Mouse (Mus musculus): ENCODE measurements around the gene Tlx3.

The Tlx3 gene

DNA sequence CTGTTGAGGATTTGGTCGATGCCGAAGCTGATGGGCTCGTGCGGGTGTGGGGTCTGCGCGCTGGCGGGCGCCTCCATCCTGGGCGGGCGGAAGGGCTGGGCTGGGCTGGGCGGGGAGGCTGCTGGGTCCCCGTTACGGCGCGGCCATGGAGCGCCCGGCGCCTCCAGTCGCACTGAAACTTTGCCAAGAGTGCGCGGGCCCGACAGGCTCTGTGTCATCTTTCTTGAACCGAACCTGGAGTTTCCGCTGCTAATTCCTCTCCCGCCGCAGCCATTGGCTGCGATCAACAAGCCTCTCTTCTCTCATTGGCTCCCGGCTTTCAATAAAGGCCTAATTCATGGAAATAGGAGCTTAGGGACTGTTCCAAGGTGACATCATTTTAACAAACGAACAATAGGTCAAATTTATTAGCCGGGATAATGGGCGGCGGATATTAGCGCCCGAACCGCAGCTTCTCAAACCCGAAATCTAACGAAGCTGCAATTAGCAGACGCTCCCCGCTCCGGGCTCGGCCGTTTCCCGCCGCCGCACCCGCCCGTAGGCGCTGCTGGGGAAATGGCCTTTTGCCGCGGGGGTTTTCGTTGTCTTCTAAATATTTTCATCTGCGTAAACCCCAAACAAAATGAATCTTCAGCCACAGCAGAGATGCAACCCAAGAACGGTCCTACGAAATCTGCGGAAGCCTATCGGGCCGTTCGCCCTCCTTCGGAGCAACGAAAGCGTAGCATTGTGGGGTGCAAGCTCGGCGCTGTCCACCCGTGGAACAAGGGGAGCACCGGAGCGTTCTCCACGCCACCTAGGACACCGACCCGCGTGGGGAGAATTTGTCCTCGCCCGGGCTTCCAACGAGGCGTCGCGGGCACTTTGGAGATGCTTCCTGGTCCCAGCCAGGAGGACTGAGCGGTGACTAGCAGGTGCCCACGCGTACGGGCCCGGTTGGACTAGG, at the start of gene Tlx3:
Gene Tlx3, minus strand, starts transcription at position 207 of the 946 bp plus-strand sequence.
- in situ Hi-C loops (cut with MboI; ENCODE audit: low sequenced_read_pairs) = no loop called here

GRCm38 (mm10) chr11:33240295-33240694, 36.9 kb upstream of the Tlx3 start:
- in situ Hi-C loops (cut with MboI; ENCODE audit: low sequenced_read_pairs) = no loop called here

DNA sequence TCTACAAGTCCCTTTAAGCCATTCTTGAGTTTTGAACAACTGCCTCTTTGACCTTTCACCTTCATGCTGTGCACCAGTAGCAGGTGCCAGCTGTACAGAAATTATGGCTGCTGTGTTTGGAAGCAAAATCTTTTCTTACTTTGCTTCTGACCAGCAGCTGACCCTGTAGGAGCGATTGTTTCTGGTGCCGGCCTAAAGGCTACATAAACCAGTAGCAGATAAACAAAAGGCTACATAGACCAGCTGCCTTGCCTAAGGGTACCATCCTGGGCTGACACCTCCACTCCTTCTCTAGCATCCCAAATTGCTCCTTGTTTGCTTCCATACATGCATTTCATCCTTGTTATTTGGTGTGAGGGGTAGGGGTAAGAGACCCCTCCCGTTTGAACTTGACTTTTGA, 30.7 kb upstream of the Tlx3 start:
- in situ Hi-C loops (cut with MboI; ENCODE audit: low sequenced_read_pairs) = no loop called here

DNA sequence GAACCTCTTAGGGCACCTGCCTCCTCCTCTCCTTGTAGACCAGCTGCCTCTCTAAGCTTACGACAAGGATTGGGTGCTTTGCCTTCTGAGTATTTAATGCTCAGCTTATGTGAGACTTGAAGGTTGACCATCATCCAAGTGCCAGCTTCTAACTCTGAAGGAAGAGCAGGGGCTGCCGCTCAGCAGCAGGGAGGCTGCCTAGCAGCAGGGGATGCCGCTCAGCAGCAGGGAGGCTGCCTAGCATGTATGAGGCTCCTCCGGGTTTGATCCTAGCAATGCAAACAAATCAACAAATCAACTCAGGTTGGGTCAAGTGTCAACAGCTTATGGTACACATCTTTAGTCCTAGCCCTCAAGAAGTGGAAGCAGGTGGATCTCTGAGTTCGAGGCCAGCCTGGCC, 28.7 kb upstream of the Tlx3 start:
- in situ Hi-C loops (cut with MboI; ENCODE audit: low sequenced_read_pairs) = no loop called here

DNA sequence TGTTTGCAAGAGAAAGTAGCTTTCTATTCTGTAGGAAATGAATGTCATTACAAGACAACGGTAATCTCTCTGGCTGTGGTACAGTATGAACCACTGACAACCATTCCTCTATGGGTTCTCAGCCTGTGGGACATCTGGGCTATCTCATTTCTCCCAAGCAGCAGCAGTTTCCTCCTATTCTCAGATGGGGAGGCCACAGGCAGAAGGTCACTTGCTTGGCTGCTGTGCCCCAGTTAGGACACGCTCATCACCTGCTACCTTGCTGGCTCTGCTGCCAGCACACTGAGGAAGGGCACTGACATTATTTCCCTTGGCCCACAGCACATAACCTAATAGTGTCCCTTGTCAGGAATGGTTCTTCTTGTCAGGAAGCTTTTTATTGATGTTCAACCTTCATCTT, 24.8 kb upstream of the Tlx3 start:
- in situ Hi-C loops (cut with MboI; ENCODE audit: low sequenced_read_pairs) = no loop called here

GRCm38 (mm10) chr11:33226516-33226915, 23.1 kb upstream of the Tlx3 start:
- in situ Hi-C loops (cut with MboI; ENCODE audit: low sequenced_read_pairs) = no loop called here

GRCm38 (mm10) chr11:33221566-33222365, 18.4 kb upstream of the Tlx3 start:
- in situ Hi-C loops (cut with MboI; ENCODE audit: low sequenced_read_pairs) = no loop called here

- in situ Hi-C loops (cut with MboI; ENCODE audit: low sequenced_read_pairs) = no loop called here
These were observed 17.4 kb upstream of the Tlx3 start for GRCm38 (mm10) chr11:33220763-33221162.

GRCm38 (mm10) chr11:33217384-33218079, 14.1 kb upstream of the Tlx3 start:
- in situ Hi-C loops (cut with MboI; ENCODE audit: low sequenced_read_pairs) = no loop called here

- in situ Hi-C loops (cut with MboI; ENCODE audit: low sequenced_read_pairs) = no loop called here
These were observed 4.0 kb upstream of the Tlx3 start for GRCm38 (mm10) chr11:33207411-33207810.

- in situ Hi-C loops (cut with MboI; ENCODE audit: low sequenced_read_pairs) = no loop called here
These were observed 1.6 kb upstream of the Tlx3 start for GRCm38 (mm10) chr11:33204966-33205365.

GRCm38 (mm10) chr11:33204329-33204705, 928 bp upstream of the Tlx3 start:
- in situ Hi-C loops (cut with MboI; ENCODE audit: low sequenced_read_pairs) = no loop called here

DNA sequence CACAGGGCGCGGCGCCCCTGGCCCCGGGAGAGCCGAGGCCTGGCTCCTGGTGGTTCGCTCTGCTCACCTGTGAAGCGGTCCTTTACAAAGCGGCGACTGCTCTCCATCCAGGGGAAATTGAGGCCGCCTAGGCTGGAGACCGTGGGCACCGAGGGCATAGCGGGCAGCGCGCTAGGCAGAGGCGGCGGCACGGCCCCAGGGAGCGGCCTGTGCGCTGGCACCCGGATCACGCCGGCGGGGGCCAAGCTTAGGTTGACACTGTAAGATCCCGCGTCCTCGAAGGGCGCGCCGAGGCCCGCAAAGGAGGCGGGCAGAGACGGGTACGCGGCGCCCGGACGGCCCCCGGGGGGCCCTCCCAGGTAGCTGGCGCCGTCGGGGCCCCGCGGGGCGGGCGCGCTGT, 417 bp downstream of the Tlx3 start:
- in situ Hi-C loops (cut with MboI; ENCODE audit: low sequenced_read_pairs) = no loop called here

GRCm38 (mm10) chr11:33202296-33202695, 1.1 kb downstream of the Tlx3 start:
- in situ Hi-C loops (cut with MboI; ENCODE audit: low sequenced_read_pairs) = no loop called here

DNA sequence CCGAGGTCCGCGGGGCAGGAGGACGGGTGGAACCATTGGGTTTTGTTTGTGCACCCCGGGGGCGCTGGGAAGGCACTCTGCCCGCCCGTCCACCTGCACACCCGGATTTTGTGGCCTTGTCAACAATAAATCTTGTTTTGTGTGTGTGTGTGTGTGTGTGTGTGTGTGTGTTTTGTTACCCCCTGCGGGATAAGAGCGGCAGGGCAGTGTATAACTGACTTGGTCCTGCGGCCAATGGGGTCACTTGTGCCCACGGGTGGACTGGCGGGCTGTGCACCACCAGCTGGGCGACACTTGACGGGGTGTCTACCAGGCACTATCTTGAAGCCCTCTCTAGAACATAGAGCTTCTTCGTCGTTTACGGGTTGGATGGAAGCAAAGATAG, 1.8 kb downstream of the Tlx3 start:
- in situ Hi-C loops (cut with MboI; ENCODE audit: low sequenced_read_pairs) = no loop called here

DNA sequence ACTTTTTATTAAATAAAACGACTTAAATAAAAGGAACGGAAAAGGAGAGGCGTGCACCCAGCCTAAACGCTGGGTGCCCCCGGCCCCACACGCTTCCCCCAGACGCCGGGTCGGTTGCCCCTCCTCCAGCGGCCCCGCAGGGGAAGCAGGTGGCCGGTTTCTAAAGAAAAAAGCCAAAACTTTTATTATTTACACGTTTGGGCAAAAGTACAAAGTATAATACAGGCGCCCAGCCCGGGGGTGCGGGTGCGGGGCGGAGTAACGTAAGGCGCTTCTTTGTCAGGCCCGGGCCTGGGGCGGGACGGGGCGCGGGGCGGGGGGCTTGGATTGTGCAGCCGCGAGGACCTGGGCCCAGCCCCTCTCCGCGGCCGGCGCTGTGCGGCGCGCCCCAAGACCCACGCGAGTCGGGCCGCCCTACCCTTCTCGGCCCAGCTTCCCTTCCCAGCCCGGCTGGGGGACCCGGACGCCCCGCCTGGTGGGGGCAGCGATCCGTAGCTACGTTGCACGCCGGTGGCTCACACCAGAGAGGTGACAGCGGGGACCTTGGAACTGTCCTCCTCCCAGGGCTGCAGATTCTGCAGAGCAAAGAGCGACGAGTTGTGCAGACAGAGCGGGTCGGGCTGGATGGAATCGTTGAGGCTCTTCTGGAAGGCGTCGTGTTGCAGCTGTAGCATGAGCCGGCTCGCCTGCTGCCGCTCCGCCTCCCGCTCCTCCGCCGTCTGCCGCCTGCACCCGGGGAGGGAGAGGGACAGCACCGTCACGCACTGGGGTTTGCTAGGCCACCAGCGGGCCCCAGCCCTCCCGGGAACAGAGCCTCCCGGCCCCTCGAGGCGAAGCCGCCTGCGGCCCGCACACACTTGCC, 2.4 kb downstream of the Tlx3 start:
- in situ Hi-C loops (cut with MboI; ENCODE audit: low sequenced_read_pairs) = no loop called here

GRCm38 (mm10) chr11:33199906-33200763, 3.3 kb downstream of the Tlx3 start:
- in situ Hi-C loops (cut with MboI; ENCODE audit: low sequenced_read_pairs) = no loop called here

GRCm38 (mm10) chr11:33199117-33199514, 4.3 kb downstream of the Tlx3 start:
- in situ Hi-C loops (cut with MboI; ENCODE audit: low sequenced_read_pairs) = no loop called here

DNA sequence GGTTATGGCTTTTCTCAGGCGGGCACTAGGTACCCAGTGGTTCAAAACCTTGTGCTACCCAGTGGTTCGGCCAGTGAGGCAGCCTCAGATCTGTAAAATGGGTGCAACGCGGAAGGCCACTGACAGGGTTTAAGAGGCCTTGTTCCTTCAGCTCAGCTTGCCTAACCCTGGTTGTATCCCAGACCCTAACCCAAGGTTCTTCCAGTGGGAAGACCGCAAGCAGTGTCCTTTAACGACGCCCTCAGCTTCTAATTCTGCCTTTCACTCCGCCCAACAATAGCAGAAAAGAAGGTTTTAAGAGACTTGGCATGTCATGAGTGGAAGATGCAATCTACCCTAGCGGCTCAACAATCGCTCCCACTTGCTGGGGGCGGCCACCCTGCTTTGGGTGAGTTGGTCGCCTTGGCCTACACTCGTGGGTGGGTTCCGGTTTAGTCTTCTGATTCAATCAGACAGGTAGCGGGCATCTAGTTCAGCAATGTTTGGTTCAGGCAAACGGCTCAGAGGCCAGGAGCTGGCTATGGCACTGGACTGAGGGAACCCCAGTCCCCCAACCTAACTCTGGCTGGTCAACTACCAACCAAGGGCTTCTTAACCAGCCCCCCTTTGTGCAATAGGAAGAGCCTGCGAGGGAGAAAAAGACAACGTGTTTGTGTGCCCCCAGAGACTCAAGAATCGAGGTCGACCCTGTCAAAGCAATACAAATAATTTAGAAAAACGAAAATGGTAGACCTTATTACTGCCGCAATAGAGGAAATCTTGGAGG, 4.9 kb downstream of the Tlx3 start:
- in situ Hi-C loops (cut with MboI; ENCODE audit: low sequenced_read_pairs) = no loop called here
